Mouse (Mus musculus): Measurements from ENCODE around the gene Rps6kb2. TPM values are rescaled to one million over a fixed set of nuclear protein-coding genes. Genes with fewer than 3 reads are reported as not detected.
A peak's percentile ranks its signal among the peaks of the same experiment; 100 is the strongest.

The Rps6kb2 gene
- total and polyA plus RNA-seq, 2 experiments from 2014 or later = 35.2 to 62.0 TPM

DNA sequence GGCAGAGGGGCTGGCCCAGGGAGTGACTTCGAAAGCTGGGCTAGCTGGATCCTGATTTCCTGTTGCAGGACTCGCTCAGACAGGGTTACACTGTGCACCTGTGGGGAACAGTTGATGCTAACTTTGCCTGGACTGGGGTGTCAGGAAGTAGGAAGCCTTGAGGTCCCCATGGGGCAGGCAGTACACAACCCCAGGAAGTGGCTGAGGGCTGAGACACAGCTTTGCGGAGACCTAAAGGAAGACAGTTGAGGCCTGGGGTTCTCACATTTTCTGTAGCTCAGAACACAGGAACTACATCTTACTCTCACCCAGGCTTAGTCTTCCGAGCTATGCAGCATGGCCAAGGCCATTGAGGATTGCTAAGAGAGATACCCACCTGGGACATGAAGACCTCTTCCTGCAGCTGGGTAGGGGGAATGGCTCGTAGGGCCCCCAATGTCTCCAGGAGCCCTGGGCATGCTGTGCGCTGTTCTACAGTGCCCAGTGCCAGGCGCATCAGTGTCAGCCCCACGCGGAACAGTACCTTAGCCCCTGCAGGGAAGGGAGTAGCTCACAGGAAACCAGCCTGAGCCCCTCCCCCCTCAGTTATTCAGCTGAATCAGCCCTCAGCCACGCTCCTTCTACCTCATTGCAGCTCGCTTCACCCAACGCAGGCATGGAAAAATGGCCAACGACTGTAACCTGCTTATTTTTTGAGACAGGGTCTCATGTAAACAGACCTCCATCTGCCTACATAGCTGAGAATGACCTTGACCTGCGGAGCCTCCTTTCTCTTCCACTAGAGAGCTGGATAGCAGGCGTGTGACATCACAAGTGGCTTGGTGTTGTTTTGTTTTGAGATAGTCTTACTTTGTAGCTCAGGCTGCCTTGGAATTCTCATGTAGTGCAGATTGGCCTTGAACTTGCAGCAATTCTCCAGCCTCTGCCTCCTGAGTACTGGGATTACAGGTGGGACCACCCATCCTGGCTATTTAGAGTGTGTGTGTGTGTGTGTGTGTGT is 22.1 kb upstream of the Rps6kb2 start:
- 38% methylated on average over 15 of the region's 15 CpGs for WGBS

GRCm38 (mm10) chr19:4183689-4184088 is 20.5 kb upstream of the Rps6kb2 start:
- ATAC-seq (ENCODE audit: insufficient read depth, low read depth) = no peak
- no peak for DNase-seq (ENCODE audit: low spot score)
- no peak overlapping the region for H3K4me2 ChIP-seq (ENCODE audit: low read depth, low read length)
- H3K9ac ChIP-seq (replicated peaks; ENCODE audit: low read depth, low read length) = no peak overlapping the region
- TF ChIP-seq EP300 (IDR thresholded peaks at IDR 0.05; ENCODE audit: low read depth) (no peak), CTCF (IDR thresholded peaks at IDR 0.05; ENCODE audit: low read depth) (no peak)
- H3K4me3 ChIP-seq (ENCODE audit: low read depth, low read length) = no peak overlapping the region
- no peaks in the 10 kb centered on the region for H3K36me3 ChIP-seq (replicated peaks; ENCODE audit: control insufficient read depth, insufficient read depth, low read length)
- H3K27ac ChIP-seq (ENCODE audit: low read depth) = no peak overlapping the region
- no peaks in the 10 kb centered on the region for H3K27me3 ChIP-seq (ENCODE audit: control insufficient read depth, insufficient read depth, low read length)
- H3K4me1 ChIP-seq (ENCODE audit: control insufficient read depth, insufficient read depth) = peaks cover 33% of the 10 kb centered on the region
- 73% methylated on average over 2 of the region's 2 CpGs for WGBS
- H3K9me3 ChIP-seq (replicated peaks; ENCODE audit: control insufficient read depth, low read length) = no peaks in the 10 kb centered on the region

More for the DNA sequence above, 22.1 kb upstream of the Rps6kb2 start:
- no peak for DNase-seq (ENCODE audit: low spot score)
- Histone ChIP-seq H3K36me3 (replicated peaks; ENCODE audit: control insufficient read depth, insufficient read depth, low read length) (no peaks in the 10 kb centered on the region), H3K4me3 (ENCODE audit: low read depth, low read length) (no peak overlapping the region), H3K4me2 (ENCODE audit: low read depth, low read length) (peak overlapping the region; percentile 36; the same call in 1 of the 2 replicates), H3K9me3 (replicated peaks; ENCODE audit: control insufficient read depth, low read length) (no peaks in the 10 kb centered on the region), H3K27ac (ENCODE audit: low read depth) (peak overlapping the region; percentile 61), H3K27me3 (ENCODE audit: control insufficient read depth, insufficient read depth, low read length) (no peaks in the 10 kb centered on the region), H3K9ac (replicated peaks; ENCODE audit: low read depth, low read length) (no peak overlapping the region), H3K4me1 (ENCODE audit: control insufficient read depth, insufficient read depth) (peaks cover 33% of the 10 kb centered on the region)
- TF ChIP-seq EP300 (IDR thresholded peaks at IDR 0.05; ENCODE audit: low read depth) (no peak), CTCF (IDR thresholded peaks at IDR 0.05; ENCODE audit: low read depth) (no peak)
- ATAC-seq (ENCODE audit: insufficient read depth, low read depth) = peak; percentile 53; the same call in 1 of the 2 replicates

DNA sequence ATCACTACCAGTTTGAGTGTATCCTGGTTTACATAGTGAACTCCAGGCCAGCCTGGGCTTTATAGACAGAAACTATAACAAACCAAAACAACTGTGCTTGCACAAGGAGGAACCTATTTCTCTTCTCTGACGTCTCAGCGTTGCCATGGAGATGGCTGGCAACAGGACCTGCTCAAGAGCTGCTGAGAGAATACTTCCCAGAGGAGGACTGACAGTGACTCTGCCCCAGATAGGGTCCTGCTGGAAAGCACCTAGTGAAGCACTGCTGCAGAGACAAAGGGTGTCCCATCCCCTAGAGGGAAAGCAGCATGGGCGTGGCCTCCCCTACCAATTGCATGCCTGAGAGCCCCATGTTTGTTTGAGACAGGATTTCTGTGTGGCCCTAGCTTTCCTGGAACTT is 18.7 kb upstream of the Rps6kb2 start:
- 42% methylated on average over 3 of the region's 3 CpGs for WGBS
- TF ChIP-seq CTCF (IDR thresholded peaks at IDR 0.05; ENCODE audit: low read depth) (no peak), EP300 (IDR thresholded peaks at IDR 0.05; ENCODE audit: low read depth) (no peak)
- Histone ChIP-seq H3K27ac (ENCODE audit: low read depth) (no peak overlapping the region), H3K9ac (replicated peaks; ENCODE audit: low read depth, low read length) (0 out of 2 replicates have a peak overlapping the region, but pooled peaks have one; percentile 1), H3K4me3 (ENCODE audit: low read depth, low read length) (no peak overlapping the region), H3K4me2 (ENCODE audit: low read depth, low read length) (no peak overlapping the region), H3K36me3 (replicated peaks; ENCODE audit: control insufficient read depth, insufficient read depth, low read length) (no peaks in the 10 kb centered on the region), H3K9me3 (replicated peaks; ENCODE audit: control insufficient read depth, low read length) (no peaks in the 10 kb centered on the region), H3K27me3 (ENCODE audit: control insufficient read depth, insufficient read depth, low read length) (no peaks in the 10 kb centered on the region), H3K4me1 (ENCODE audit: control insufficient read depth, insufficient read depth) (peaks cover 23% of the 10 kb centered on the region)
- ATAC-seq (ENCODE audit: insufficient read depth, low read depth) (no peak), DNase-seq (ENCODE audit: low spot score) (no peak)

DNA sequence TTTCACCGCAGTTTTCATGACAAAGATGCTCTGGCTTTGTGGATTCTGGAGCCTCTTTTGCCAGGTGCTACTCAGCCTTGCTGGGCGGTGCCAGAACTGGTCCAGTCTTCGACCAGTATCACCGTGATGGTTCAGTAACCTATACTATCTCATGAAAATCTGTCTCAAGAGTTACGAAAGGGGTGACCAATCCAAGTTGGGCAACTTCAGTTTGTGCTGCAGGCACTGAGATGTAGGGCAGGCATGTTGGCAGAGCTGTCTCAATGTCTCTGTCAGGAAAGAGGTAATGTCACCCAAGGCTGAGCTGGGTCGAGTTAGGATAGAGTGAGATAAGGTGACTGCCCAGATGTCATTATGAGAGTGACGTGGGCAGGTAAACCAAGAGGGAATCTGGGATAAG is 17.3 kb upstream of the Rps6kb2 start:
- no peaks in the 10 kb centered on the region for H3K36me3 ChIP-seq (replicated peaks; ENCODE audit: control insufficient read depth, insufficient read depth, low read length)
- 75% methylated on average over 7 of the region's 7 CpGs for WGBS
- H3K9me3 ChIP-seq (replicated peaks; ENCODE audit: control insufficient read depth, low read length) = no peaks in the 10 kb centered on the region
- no peak overlapping the region for H3K9ac ChIP-seq (replicated peaks; ENCODE audit: low read depth, low read length)
- H3K27me3 ChIP-seq (ENCODE audit: control insufficient read depth, insufficient read depth, low read length) = no peaks in the 10 kb centered on the region
- H3K27ac ChIP-seq (ENCODE audit: low read depth) = no peak overlapping the region
- H3K4me1 ChIP-seq (ENCODE audit: control insufficient read depth, insufficient read depth) = peaks cover 16% of the 10 kb centered on the region
- DNase-seq (ENCODE audit: low spot score) (no peak), ATAC-seq (ENCODE audit: insufficient read depth, low read depth) (no peak)
- H3K4me3 ChIP-seq (ENCODE audit: low read depth, low read length) = no peak overlapping the region
- no peak overlapping the region for H3K4me2 ChIP-seq (ENCODE audit: low read depth, low read length)
- no peak for TF ChIP-seq CTCF (IDR thresholded peaks at IDR 0.05; ENCODE audit: low read depth)
- no peak for TF ChIP-seq EP300 (IDR thresholded peaks at IDR 0.05; ENCODE audit: low read depth)

DNA sequence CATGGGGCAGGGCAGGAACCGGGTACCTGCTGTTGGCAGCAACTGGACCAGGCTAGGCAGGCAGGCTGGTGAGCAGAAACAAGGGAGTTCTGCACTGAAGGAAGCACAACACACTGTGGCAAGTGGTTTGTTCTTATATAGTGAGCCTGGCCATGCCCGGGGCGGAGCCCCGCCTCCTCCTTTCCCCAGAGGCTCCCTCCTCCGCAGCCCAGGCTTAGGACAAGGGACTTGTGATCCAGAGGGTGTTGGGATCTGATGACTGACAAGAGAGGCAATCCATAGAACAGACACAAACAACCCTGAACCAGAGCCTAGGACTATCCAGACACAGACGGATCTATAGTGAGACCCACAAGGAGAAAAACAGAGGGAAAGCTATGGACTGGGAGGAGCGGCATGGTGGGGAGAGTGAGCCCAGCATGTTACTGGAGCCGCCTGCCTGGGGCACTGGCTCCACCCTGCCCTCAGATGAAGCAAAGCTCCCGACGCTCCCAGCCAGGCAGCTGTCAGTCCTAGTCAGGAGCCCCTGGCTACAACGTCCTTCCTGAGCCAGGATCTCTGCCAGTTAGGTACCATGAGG is 12.3 kb upstream of the Rps6kb2 start, which contains the start of gene Carns1:
TSS of gene Carns1 (minus strand) at position 112 of the 580 bp plus-strand sequence.
- H3K4me2 ChIP-seq (ENCODE audit: low read depth, low read length) = peak within 1 kb of the TSS; percentile 57
- H3K9me3 ChIP-seq (replicated peaks; ENCODE audit: control insufficient read depth, low read length) = no peaks in the 10 kb centered on the region
- H3K4me1 ChIP-seq (ENCODE audit: control insufficient read depth, insufficient read depth) = peaks cover 40% of the 10 kb centered on the region
- peak within 1 kb of the TSS; percentile 51 for H3K9ac ChIP-seq (replicated peaks; ENCODE audit: low read depth, low read length)
- peak within 1 kb of the TSS; percentile 33 for H3K4me3 ChIP-seq (ENCODE audit: low read depth, low read length)
- H3K27ac ChIP-seq (ENCODE audit: low read depth) = peak within 1 kb of the TSS; percentile 86
- DNase-seq (ENCODE audit: low spot score) (peak; percentile 70), ATAC-seq (ENCODE audit: insufficient read depth, low read depth) (peak; percentile 67)
- 6% methylated on average over 11 of the region's 11 CpGs for WGBS
- H3K36me3 ChIP-seq (replicated peaks; ENCODE audit: control insufficient read depth, insufficient read depth, low read length) = no peaks in the 10 kb centered on the region
- TF ChIP-seq EP300 (IDR thresholded peaks at IDR 0.05; ENCODE audit: low read depth) = no peak
- no peak for TF ChIP-seq CTCF (IDR thresholded peaks at IDR 0.05; ENCODE audit: low read depth)
- no peaks in the 10 kb centered on the region for H3K27me3 ChIP-seq (ENCODE audit: control insufficient read depth, insufficient read depth, low read length)
